Mouse (Mus musculus) G1E (cell line): ENCODE data around the gene Bpi. TPM values are rescaled to one million over a fixed set of nuclear protein-coding genes. Genes with fewer than 3 reads are reported as not detected.

ENCODE experiments used
- ATAC-seq: 2 replicates; pipeline ENCODE4 v1.8.0; 2016; ENCODE audit warnings: mild to moderate bottlenecking; ENCODE audit not compliant: insufficient number of reproducible peaks, poor library complexity, low FRiP score, severe bottlenecking; ENCODE audit errors: extremely low read depth
- DNase-seq: peaks from one replicate; pipeline ENCODE4 v3.0.0; 2012; ENCODE audit warnings: low spot score
- H3K27me3 ChIP-seq: 2 replicates; pipeline ENCODE4 v1.6.1; 2012; ENCODE audit warnings: mild to moderate bottlenecking, low read length, inconsistent platforms; ENCODE audit not compliant: insufficient read depth
- H3K36me3 ChIP-seq: replicated peaks from 2 replicates; pipeline ENCODE3; 2012; ENCODE audit warnings: mild to moderate bottlenecking, inconsistent platforms
- H3K4me1 ChIP-seq: 2 replicates; pipeline ENCODE4 v1.6.1; 2012; ENCODE audit warnings: low read depth, low read length, inconsistent platforms, mixed read lengths; ENCODE audit not compliant: insufficient read depth
- H3K4me3 ChIP-seq: 2 replicates; pipeline ENCODE4 v1.5.1; 2012; ENCODE audit warnings: low read depth, mild to moderate bottlenecking, inconsistent platforms, low read length, moderate library complexity, mixed read lengths
- H3K9me3 ChIP-seq: replicated peaks from 2 replicates; pipeline ENCODE4 v1.6.1; 2012; ENCODE audit warnings: inconsistent platforms
- CTCF ChIP-seq: IDR thresholded peaks from 2 replicates; pipeline ENCODE4 v1.5.1; 2012; ENCODE audit warnings: low read depth, low read length, inconsistent platforms, mixed read lengths
- GATA1 ChIP-seq: IDR thresholded peaks from 2 replicates; pipeline ENCODE4 v1.6.1; 2012; ENCODE audit warnings: borderline replicate concordance, low read length, inconsistent platforms, mixed read lengths
- GATA2 ChIP-seq: IDR thresholded peaks from 2 replicates; pipeline ENCODE4 v1.6.1; 2012; ENCODE audit warnings: low read depth, low read length, inconsistent platforms, borderline replicate concordance
- POLR2AphosphoS5 ChIP-seq: IDR thresholded peaks from 2 replicates; pipeline ENCODE4 v1.6.1; 2012; ENCODE audit warnings: low read depth, low read length, inconsistent platforms; ENCODE audit not compliant: insufficient replicate concordance
- TAL1 ChIP-seq: conservative IDR thresholded peaks from 2 replicates; pipeline ENCODE4 v1.6.1; 2012; ENCODE audit warnings: low read depth, low read length, inconsistent platforms, mixed read lengths
- polyA plus RNA-seq: library from polyadenylated mRNA; stranded (reverse); fragments of >175 nt; gene quantifications from 2 replicates; pipeline ENCODE4 v1.2.3, GENCODE M21; 2012
- total RNA-seq, 2 experiments: library from RNA; stranded (forward) in 1 of 2; stranded (reverse) in 1 of 2; fragments of 200-1000 nt in 1 of 2; fragments of >200 nt in 1 of 2; fragmentation: Nextera tagmentation in 1 of 2; gene quantifications; 2 replicates each; pipeline ENCODE4 v1.2.3; 2014 to 2017

Gene Bpi
- total and polyA plus RNA-seq, 3 experiments: not detected

DNA sequence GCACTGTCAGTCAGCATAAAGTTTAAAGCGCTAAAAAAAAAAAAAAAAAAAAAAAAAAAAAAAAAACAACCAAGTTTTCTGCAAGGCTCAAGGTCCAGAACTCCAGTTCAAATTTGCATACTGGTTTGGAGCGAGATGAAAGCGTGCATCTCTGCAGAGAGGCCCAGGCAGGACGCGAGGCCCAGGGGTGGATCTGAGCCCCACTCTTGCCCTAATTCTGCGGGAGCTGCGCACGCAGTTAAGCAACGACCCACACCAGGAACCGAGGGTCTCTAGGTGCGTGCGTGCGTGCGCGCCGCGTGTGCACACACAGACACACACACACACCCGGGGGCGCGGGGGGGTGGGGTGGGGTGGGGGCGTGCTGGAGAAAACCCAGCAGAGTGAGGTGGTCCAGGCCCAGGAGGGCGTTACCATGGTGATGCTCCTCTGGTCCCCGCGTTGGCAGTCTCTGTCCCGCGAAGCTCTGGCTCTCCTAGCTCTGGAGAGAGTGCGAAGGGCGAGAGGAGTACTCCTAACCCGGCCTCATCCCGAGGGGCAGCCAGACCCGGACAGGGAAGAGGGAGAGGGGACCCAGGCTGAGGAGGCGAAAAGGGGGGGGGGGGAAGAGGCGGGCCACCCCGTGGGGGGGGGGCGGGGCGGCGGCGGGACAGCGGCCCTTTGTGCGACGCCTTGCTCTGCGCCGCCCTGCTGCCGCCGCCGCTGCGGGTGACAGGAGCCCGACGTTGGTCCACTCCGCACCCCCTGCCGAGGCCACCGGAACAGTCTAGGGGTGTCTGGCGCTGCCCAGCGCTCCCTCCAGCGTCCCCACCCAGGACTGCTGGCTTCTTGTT, 29.0 kb upstream of the Bpi start, which contains the start of gene D630003M21Rik:
Gene D630003M21Rik, minus strand, starts transcription at position 553 of the 833 bp plus-strand sequence.
- Histone ChIP-seq H3K4me3 (no peak within 1 kb of the TSS), H3K4me1 (peaks cover 2% of the 10 kb centered on the region; the same call in 1 of the 2 replicates), H3K36me3 (no peaks in the 10 kb centered on the region), H3K27me3 (peaks cover 3% of the 10 kb centered on the region; the same call in 1 of the 2 replicates), H3K9me3 (no peaks in the 10 kb centered on the region)
- ATAC-seq: no peak
- TF ChIP-seq POLR2AphosphoS5 (no peak), GATA2 (no peak), CTCF (no peak), GATA1 (no peak), TAL1 (no peak)
- no peak for DNase-seq

DNA sequence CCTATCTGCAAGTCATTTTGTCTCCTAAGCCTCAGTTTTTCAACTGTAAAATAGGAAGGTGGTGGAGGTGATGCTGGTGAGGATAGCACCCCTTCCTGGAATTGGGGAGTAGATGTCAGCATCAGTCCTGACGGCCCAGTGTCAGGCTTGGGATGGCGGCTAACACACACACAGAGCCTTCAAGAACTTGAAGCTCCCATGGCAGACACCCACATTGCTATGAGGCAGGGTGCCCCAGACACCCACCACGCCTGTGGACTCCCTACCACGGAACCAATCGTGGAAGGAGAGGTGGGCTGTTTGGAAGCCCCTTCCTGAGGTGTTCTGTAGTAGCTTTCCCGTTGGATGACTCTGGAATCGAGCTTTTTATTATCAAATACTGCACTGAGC, 28.4 kb upstream of the Bpi start:
- H3K4me1 ChIP-seq: peaks cover 2% of the 10 kb centered on the region; the same call in 1 of the 2 replicates
- no peaks in the 10 kb centered on the region for H3K9me3 ChIP-seq
- TF ChIP-seq POLR2AphosphoS5: no peak
- no peak for TF ChIP-seq GATA1
- TF ChIP-seq GATA2: no peak
- no peak for TF ChIP-seq CTCF
- TF ChIP-seq TAL1: no peak
- no peaks in the 10 kb centered on the region for H3K36me3 ChIP-seq
- ATAC-seq (no peak), DNase-seq (no peak)
- no peak overlapping the region for H3K4me3 ChIP-seq
- peaks cover 3% of the 10 kb centered on the region; the same call in 1 of the 2 replicates for H3K27me3 ChIP-seq

DNA sequence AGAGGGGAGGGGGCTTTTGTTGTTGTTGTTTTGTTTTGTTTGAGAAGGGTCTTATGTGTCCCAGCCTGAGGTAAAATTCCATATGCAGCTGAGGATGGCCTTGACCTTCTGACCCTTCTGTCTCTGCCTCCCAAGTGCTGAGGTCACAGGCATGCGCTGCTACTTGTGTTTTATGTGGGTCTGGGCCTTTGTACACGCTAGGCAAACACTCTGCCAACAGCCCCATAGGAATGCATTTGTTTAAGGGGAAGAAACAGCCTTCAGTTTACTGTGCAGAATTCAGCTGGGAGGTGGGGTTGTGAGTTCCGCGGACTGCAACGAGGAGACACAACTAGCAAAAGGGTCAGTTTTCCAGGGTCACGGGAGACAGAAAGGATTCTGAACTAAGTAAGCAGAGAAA, 27.3 kb upstream of the Bpi start:
- DNase-seq (no peak), ATAC-seq (no peak)
- H3K4me1 ChIP-seq: peaks cover 2% of the 10 kb centered on the region; the same call in 1 of the 2 replicates
- H3K36me3 ChIP-seq: no peaks in the 10 kb centered on the region
- no peaks in the 10 kb centered on the region for H3K9me3 ChIP-seq
- H3K4me3 ChIP-seq: no peak overlapping the region
- TF ChIP-seq TAL1: no peak
- TF ChIP-seq GATA2: no peak
- no peak for TF ChIP-seq POLR2AphosphoS5
- TF ChIP-seq CTCF: no peak
- no peak for TF ChIP-seq GATA1
- no peaks in the 10 kb centered on the region for H3K27me3 ChIP-seq

DNA sequence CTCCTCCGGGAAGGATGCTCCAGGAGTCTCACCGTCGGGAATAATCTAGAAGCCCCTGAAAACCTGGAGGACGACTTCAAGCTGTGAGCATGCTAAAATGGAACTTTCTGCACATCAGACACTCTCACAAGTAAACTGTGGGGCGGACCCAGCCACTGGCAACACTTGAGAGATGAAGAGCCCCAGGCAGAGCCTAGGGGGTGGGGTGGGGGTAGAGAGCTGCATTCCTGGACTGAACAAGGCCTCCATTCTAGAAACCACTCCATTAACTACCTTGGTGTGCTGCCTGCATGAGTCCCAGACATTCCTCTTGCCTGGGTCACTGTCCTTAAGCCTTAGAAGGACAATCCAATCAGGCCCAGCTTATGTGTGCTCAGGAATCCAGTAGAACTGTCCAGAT, 26.8 kb upstream of the Bpi start:
- ATAC-seq: no peak

DNA sequence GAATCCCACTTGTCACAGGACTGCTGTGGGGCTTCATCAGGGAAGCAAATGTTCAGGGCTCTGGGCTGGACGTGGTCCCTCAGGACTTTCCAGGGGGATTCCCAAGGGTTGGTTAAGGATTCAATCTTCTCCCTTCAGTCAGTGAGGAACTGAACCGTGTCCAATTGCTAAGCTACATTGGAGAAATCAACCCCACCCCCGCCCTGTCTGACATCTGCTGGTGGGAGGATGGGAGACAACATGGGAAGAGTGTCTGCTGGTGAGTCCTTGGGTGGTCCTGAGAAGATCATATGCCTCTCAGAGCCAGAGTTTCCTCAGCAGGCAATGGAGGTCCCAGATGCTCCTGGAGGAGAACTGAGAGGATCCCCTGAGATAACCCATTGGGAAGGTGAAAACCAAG, 25.5 kb upstream of the Bpi start:
- no peaks in the 10 kb centered on the region for H3K9me3 ChIP-seq
- H3K4me1 ChIP-seq: peaks cover 2% of the 10 kb centered on the region; the same call in 1 of the 2 replicates
- H3K27me3 ChIP-seq: no peaks in the 10 kb centered on the region
- DNase-seq (no peak), ATAC-seq (no peak)
- H3K36me3 ChIP-seq: no peaks in the 10 kb centered on the region
- no peak overlapping the region for H3K4me3 ChIP-seq
- TF ChIP-seq GATA1: no peak
- TF ChIP-seq CTCF: no peak
- TF ChIP-seq POLR2AphosphoS5: no peak
- TF ChIP-seq TAL1: no peak
- no peak for TF ChIP-seq GATA2

More for the DNA sequence above, 26.8 kb upstream of the Bpi start:
- Histone ChIP-seq H3K36me3 (no peaks in the 10 kb centered on the region), H3K4me1 (peaks cover 2% of the 10 kb centered on the region; the same call in 1 of the 2 replicates), H3K27me3 (no peaks in the 10 kb centered on the region), H3K4me3 (no peak overlapping the region), H3K9me3 (no peaks in the 10 kb centered on the region)
- TF ChIP-seq CTCF (no peak), POLR2AphosphoS5 (no peak), GATA2 (no peak), GATA1 (no peak), TAL1 (no peak)
- no peak for DNase-seq

DNA sequence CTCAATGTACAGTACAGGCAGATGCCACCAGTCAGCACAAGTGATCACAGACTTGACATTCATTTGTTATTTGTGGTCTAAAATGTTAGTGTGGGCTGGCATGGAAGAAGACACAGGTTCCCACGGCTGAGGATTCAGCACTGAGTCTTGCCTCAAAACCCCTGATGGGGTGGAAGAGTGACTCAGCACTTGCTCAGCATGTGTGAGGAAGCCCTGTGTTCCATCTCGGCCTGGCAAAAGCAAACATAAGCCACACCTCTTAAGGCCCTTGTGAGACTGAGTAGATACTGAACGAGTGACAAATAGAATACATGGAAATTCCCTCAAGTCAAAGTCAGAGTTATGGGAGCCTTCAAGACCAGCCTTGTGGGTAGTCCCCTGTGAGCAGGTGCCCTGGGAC, 24.8 kb upstream of the Bpi start:
- Histone ChIP-seq H3K4me1 (peaks cover 2% of the 10 kb centered on the region; the same call in 1 of the 2 replicates), H3K36me3 (no peaks in the 10 kb centered on the region), H3K4me3 (no peak overlapping the region), H3K9me3 (no peaks in the 10 kb centered on the region), H3K27me3 (no peaks in the 10 kb centered on the region)
- ATAC-seq (no peak), DNase-seq (no peak)
- TF ChIP-seq CTCF (no peak), GATA2 (no peak), TAL1 (no peak), POLR2AphosphoS5 (no peak), GATA1 (no peak)
